Mouse (Mus musculus): ENCODE results near the gene Nebl.
"Not testable (repeated sequence)": the region's sequence is repeated elsewhere in the genome, so short reads cannot be mapped to it uniquely, and the experiment has no call there.

Nebl gene

DNA sequence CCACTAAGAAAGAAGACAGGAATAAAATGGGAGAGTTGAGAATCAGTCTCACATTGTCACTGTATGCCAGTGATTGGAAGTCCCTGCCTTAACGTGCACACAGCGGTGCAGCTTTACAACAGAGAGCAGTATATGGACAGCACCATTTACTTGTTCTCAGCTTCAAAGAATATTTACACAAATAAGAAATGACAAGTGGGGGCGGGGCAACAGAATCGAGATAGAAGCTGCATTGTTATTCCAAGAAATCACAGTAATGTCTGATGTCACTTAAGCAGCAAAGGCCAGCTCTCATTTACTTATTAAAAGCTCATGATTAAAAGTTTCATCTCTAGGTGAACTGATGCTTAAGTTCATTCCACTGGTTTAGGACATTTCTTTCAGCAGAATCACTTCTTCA is 328.8 kb downstream of the Nebl start:
- no peak for DNase-seq (ENCODE audit: low spot score)

DNA sequence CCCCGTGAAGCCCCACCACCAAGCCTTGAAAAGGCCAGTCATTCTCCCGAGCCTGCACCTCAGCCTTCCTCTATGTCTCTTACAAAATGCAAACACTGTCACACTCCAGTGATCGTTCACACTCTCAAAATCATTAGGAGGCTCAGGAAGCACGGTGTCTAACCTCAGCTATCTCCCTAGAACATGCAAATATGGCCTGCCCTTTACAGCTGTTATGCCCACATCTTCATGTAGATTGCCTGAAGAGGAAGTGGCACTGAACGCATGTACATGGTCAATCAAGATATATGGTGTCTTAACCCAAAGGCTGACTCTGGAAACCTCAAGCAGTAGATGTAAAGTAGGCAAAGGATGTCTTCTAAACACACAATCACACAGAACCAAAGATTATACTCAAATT is 335.0 kb downstream of the Nebl start:
- DNase-seq (ENCODE audit: low spot score) = no peak

DNA sequence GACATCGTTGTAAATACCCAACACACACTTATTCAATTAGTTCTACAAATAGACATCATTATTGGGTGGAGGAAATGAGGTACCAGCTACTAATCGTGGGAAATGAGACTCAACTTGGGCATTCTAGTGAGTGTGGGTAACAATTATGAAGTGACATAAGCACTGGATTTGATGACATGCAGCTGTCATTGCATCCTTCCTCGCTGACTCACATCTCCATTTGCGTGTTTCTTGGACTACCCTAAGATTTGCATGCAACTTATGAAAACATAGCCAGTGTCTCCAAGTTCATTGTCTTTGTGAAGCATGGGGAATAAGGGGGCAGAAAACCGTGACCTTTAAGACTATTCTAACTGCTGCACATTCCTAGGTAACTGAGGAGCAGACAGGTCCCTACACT is 339.9 kb downstream of the Nebl start:
- DNase-seq (ENCODE audit: low spot score) = no peak

DNA sequence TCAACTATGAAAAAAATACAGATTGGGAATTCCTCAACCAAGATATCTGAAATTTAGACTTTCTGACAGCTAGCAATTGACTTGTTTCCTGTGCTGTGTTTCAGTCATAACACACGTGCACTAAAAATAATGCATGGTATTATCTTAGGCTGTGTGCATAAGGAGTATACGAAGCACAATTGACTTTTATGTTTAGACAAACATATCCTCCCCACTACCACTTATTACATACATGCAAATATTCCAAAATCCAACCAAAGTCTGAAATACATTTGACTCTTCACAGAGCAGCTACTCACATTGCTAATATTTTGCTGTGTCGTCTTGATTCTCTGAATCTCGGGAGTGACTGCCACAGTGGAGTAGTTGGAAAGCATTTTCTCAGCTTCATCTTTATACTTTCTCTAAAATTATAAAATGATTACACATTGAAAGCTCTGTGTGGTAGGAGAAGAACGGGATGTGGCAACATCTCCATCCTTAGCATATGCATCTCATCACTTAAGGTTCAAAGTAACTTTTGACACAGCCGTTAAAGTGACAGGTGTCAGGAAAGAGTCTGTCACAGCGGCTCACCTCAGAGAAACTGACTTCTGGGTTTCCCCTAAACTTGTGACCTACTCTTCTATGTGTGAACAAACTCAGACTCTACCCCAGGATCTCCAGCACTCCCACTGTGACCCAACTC is 340.6 kb downstream of the Nebl start:
- DNase-seq (ENCODE audit: low spot score) = no peak

DNA sequence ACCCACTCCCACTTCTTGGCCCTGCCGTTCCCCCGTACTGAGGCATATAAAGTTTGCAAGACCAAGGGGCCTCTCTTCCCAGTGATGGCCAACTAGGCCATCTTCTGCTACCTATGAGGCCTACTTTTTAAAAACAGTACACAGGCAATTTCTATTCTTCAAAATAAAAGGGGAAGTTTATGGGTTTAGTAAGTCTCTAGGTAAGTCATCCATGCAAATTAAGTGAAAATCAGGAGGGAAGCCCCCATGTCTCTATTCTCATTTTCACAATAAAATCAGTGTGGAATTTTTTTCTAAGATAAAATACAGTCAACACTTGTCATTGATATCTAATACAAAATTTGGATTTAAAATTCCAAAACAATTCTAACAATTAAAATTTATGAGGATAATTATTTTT is 341.4 kb downstream of the Nebl start:
- no peak for DNase-seq (ENCODE audit: low spot score)

DNA sequence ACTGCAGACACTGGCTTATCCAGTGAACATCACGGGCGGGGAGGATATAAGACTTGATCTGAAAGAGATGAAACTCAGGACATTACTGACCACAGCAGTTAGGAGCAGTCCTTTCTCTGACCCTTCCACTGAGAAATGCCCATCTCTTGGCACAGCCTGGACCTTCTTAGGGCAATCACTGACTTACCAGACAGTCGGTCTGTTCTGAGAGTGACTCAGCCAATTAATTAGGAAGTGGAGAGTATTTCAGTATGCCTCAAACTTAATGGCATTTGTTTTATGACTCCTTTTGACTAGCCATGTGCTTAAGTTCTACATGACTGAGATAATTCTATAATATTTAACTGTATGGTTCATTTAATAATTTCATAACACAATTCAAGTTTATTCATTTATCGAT is 341.9 kb downstream of the Nebl start:
- DNase-seq (ENCODE audit: low spot score) = no peak

DNA sequence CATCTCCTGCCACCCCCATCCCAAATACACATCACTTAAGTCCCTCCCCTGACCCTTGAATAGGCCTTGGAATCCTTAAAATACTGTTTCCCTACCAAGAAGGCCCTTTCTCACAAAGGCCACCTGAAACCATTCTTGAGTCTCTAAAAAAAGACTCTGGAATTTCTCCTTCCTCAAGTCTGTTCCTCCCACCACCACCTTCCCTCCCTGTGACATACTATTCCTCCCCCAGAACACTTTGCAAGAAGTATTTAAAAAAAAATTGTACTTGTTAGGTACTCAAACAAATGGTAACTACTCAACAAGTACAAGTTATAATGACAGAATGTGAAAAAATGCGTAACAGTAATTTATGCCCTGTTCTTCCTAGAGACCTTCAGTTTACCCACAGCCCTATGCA is 349.0 kb downstream of the Nebl start:
- no peak for DNase-seq (ENCODE audit: low spot score)

DNA sequence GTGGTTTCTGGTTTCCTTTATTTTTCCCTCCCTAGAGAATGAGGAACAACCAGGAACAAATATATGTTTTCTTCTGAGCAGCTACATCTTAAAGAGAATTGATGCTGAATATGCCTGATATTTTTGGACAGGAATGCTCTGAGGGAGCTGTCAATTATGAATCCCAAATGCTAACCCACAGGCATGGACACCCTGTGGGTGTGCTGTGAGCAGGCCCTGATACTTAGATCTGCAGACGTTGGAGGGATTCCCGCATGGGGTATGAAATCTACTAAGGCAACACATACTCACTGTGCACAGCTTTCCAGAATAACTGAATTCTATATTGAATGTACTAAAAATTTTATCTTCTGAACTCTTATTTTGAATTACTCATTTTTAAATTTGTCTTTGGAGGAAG is 355.3 kb downstream of the Nebl start:
- no peak for DNase-seq (ENCODE audit: low spot score)

DNA sequence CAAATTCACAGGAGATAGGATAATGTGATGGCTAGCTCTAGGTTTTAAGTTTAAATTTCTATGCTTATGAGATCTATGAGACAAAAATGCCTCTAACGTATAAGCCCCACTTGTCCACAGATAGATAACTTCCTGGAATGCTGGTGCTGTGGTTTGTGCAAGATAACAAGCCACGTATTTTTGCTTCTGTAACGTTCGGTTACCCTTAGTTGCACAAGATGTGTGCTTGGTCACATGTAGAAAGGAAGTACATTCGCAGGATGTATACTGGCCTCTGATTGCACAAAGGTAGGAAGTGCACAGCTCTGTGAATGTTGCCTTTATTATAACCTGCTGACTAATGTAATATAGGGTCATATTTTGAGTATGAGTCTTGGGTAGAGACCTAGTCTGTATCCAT is 365.6 kb downstream of the Nebl start:
- no peak for DNase-seq (ENCODE audit: low spot score)

DNA sequence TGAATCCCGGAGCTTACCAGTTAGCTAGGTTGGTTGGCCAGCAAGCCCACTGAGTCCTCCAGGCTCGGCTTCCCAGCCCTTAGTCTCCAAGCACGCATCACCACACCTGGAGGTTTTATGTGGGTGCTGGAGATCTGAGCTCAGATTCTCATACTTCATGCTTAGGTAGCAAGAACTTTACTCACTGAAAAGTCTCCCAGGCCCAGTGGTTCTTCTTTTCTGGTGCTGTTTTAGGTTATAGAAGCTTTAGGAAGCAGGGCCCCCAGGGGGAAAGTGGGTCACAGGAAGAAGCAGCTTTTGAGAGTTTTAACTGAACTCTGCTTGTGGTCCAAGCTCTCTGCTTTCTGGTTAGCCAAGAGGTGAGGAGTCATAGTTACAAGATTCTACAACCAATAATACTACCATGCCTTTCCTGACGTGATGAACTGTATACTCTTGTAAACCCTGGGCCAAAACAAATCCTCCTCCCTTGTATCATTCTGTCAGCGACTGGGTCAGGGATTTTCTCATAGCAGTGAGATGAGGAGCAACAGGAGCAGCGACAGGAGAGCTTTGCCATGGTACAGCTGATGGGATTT is 366.2 kb downstream of the Nebl start:
- DNase-seq (ENCODE audit: low spot score) = no peak

DNA sequence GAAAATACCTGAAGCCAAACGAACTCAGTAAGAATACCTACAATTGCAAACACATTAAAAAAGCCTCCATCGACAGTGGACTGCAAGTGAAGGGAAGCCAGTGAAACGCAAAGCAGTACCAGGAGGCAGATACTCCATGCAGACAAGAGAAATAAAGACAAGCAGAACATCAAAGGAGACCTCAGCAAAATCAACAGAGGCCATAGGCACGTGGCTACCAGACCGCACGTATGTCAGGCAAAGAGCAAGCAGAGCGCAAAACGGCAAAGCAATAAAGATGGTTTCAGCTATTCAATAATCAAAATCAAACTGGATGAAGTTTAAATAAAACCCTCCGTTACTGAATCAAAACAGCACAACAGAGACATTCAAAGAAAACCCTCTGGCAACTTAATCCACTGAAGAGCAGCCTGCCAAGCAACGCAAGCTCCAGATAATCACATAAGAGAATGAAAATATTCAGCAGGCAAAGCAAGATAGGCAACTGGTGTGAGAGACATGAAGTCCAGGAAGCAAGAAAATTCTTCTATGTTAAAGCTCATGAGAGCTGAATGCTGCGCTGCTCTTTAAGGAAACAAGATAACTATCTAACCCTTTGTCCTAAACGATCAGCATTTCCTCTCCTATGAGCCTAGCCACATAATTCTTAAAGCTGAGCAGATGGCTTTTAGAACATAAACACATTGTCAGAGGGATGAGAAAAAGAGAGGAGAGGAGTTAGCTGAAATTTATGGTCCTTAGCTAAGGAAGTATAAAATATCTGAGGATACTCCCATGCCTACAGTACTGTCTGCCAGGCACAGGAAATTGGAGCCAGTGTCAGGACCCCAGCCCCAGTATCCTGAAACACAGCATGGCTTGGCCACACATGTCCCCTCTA is 367.7 kb downstream of the Nebl start:
- DNase-seq (ENCODE audit: low spot score) = no peak

DNA sequence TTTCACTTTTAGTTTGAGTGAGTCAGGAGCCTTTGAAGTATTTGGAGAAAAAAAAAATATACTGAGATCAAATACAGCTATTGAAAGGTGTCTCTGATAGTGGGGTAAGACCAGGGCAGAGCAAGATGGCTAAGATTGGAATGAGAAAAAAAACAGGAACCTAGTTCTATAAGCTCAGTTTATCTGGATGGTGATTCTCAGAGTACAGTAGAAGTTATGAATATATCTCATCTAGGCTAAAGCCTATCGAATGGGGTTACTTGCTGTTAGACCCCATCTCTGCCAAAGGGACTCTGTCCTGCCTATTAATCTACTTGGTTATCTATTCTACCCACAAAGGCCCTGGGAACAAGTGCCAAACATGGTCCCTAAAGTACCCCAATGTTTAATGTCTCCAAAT is 369.1 kb downstream of the Nebl start:
- no peak for DNase-seq (ENCODE audit: low spot score)

DNA sequence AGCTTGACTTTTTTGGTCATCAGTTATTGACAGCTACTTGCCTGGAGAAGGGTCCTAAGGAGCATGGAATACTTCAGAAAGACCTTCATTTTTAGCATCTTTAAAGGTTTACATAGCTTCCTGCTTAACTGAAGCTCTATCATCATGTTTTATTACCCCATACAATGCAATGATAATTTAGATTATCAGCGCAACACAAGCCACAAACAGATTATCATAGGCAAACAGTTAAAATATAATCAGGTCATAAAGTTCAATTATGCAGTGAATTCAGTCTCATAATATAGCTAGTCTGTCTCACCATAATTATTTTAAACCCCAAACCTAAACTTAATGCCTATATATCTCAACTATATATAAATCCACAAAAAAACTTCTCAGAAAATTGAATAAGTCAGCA is 386.6 kb downstream of the Nebl start:
- DNase-seq (ENCODE audit: low spot score) = no peak

DNA sequence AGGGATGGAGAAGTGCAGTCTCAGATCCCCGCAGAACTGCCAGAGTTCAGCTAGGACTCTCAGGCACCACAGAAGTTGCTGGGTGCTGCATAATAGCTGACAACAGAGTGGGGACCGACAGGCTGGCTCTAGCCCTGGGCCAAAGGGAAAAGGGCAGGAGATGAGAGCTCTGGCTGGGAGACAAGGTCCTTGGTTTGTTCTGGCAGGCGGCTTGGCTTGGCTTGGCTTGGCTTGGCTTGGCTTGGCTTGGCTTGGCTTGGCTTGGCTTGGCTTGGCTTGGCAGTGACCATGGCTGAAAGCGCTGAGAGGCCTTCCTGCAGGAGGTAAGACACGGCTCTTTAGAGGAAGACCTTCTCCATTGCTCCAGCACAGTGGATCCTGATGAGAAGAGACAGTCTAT is 395.8 kb downstream of the Nebl start:
- DNase-seq (ENCODE audit: low spot score) = no peak

DNA sequence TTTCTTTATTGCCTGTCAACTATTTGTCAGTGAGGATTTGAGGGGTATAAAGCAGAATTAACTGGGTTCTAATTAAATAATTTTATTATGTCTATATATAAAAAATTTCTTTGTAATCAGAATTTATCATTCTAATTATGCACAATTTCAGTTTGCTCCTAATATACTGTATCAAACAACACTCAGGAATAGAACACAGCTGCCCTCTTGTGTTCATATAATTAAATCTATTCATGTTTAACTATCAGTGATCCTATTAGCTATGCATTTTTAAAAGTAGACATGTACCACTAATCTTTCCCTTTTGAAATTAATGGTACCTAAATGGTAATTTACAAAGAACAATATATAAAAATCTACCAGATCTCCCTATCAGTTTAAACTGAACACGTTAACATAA is 404.7 kb downstream of the Nebl start:
- DNase-seq (ENCODE audit: low spot score) = no peak

DNA sequence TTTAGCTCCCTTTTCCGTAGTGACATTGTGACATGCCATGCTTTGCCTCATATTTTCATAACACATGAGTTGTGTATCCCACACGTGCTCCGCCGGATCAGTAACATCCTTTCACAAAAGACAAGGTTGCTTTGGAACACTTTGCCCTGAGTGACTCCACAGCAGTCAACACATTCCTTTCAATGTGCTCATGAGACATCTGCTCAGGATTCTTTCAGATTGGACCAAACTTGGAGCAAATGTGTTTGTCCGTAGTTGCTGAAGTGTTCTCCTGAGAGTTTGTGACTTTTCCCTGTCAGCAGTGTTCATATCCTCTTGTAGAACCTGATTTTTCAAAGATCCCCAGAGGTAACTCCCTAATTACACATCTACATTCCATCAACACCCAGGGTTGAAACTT is 414.4 kb downstream of the Nebl start:
- peak; percentile 37 for DNase-seq (ENCODE audit: low spot score)

DNA sequence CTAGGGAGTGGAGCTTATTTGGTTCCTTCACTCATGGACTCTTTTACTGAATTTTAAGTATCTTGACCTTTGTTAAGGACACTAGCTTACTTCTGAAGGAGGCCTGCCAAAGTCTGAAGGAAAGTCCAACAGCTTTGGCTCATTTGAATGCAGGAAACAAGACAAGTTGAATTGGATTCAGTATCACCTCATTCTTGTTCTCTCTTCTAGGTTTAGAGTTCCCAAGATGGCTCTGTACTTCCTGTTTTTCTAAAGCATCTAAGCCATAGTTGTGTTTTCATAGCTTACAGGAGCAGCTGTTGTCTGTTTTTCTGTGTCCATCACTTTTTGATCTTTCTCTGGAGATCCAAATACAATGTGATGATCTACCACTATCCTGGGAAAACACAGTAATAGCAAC is 429.9 kb downstream of the Nebl start:
- DNase-seq (ENCODE audit: low spot score) = peak; percentile 31

DNA sequence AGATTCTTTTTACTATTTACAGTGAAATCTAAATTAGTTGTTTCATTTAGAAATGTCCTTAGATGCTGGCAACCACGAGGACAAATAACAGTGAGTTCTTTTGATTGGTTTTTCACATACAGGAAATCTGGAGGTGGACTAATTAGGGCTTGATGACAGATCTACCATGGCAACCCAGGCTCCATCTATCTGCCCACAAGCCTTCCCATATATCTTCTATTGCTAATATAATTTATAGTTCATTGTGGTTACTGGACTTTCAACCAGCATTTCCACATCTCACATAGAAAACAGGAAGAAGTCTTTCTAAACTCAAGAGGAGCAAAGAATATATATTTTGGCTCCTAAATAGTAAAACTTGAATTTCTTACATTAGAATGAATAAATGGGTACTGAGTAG is 433.8 kb downstream of the Nebl start:
- no peak for DNase-seq (ENCODE audit: low spot score)

DNA sequence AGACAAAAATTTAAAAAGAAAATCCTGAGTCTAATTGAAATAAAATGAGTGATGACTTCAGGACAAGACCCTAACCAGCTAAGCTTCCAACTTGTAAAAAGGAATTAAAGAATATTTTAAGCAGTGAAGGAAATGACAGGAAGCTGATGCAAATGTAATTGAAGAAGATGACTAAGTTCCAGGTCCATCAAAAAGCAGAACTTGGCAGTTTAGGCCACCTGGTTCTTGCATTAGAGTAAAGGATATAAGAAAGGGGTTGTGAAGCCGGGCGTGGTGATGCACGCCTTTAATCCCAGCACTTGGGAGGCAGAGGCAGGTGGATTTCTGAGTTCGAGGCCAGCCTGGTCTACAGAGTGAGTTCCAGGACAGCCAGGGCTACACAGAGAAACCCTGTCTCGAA is 436.0 kb downstream of the Nebl start:
- not testable (repeated sequence) for DNase-seq (ENCODE audit: low spot score)

All from lung, postnatal 25 days (tissue).